10 mouse cellular contexts compared by ENCODE assay signal in the genomic region with DNA sequence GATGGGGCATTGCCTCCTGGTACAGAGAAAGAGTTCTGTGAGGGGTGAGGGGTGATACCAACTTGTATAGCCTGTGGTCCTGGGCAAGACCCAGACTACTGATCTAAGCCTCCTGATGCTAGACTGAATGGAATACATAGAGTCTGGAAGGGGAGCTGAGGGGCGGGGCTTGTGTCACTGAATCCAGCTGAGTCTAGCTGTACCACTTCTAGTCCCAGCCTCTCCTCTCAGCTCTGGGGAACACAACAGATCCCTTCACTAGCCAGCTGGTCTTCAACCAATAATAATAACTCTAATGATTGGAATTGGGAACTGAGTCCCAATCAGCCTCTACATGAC. TPM values are rescaled to one million over a fixed set of nuclear protein-coding genes. Genes with fewer than 3 reads are reported as not detected.
DNase-seq lines count a peak whose midpoint lies in the region; ATAC-seq and TF ChIP-seq lines count a peak whose summit lies in the region.
"Had no signal": no experiment of that assay in that cellular context is flagged by ENCODE, and none has a peak within 500 bp of the region (broad histone marks: within the 10 kb centered on the region; RNA-seq: fewer than 3 reads in every experiment).

No protein-coding gene starts in this region.

- peak; percentile 29 for ATAC-seq in intestine, postnatal 0 days
- no peak for ATAC-seq in neural tube, embryonic 14.5 days (ENCODE audit: low read depth)

- no peaks in the 10 kb centered on the region for H3K9me3 ChIP-seq in forebrain, embryonic 10.5 days
- H3K9me3 ChIP-seq in intestine, postnatal 0 days (ENCODE audit: control insufficient read depth): no peaks in the 10 kb centered on the region
- no peaks in the 10 kb centered on the region for H3K9me3 ChIP-seq in neural tube, embryonic 14.5 days (ENCODE audit: control insufficient read depth, low read length)

- peaks cover 52% of the 10 kb centered on the region for H3K27me3 ChIP-seq in forebrain, embryonic 10.5 days (ENCODE audit: poor library complexity, severe bottlenecking)
- H3K27me3 ChIP-seq in intestine, postnatal 0 days (replicated peaks; ENCODE audit: control insufficient read depth, insufficient read depth, low read length): peaks cover 19% of the 10 kb centered on the region
- H3K27me3 ChIP-seq in neural tube, embryonic 14.5 days (ENCODE audit: control insufficient read depth, insufficient read depth, low read length): peaks cover 16% of the 10 kb centered on the region

- H3K27ac ChIP-seq in forebrain, embryonic 10.5 days: no peak overlapping the region
- no peak overlapping the region for H3K27ac ChIP-seq in intestine, postnatal 0 days (ENCODE audit: low read depth, low read length)
- no peak overlapping the region for H3K27ac ChIP-seq in neural tube, embryonic 14.5 days (ENCODE audit: low read depth, low read length)

- H3K4me2 ChIP-seq in intestine, postnatal 0 days (replicated peaks; ENCODE audit: low read depth): peak overlapping the region; percentile 96
- peak overlapping the region; percentile 90; the same call in 1 of the 2 replicates for H3K4me2 ChIP-seq in neural tube, embryonic 14.5 days (ENCODE audit: low read depth, low read length)

- peak; percentile 24 for DNase-seq in kidney, postnatal 10 days
- DNase-seq in kidney, postnatal 25 days: no peak
- DNase-seq in forebrain, embryonic 10.5 days (ENCODE audit: extremely low spot score, low spot score): no peak
- DNase-seq in Muller cell, postnatal 12 days (ENCODE audit: inconsistent ontology term): no peak
- no peak for DNase-seq in thymus, postnatal 14 days
- DNase-seq in gastrocnemius, adult 18-20 months (ENCODE audit: low spot score): no peak

- H3K9ac ChIP-seq in intestine, postnatal 0 days (ENCODE audit: low read depth, low read length): peak overlapping the region; percentile 42; the same call in 1 of the 2 replicates
- no peak overlapping the region for H3K9ac ChIP-seq in neural tube, embryonic 14.5 days (replicated peaks; ENCODE audit: low read depth, low read length)

- 96% methylated on average over 1 of the region's 1 CpGs for WGBS in forebrain, embryonic 10.5 days
- 71% methylated on average over 1 of the region's 1 CpGs for WGBS in intestine, postnatal 0 days
- WGBS in neural tube, embryonic 14.5 days: 93% methylated on average over 1 of the region's 1 CpGs

- no peak for TF ChIP-seq CTCF in intestine, postnatal 0 days (IDR thresholded peaks at IDR 0.05; ENCODE audit: low read depth)

- peaks cover 40% of the 10 kb centered on the region for H3K4me1 ChIP-seq in forebrain, embryonic 10.5 days
- H3K4me1 ChIP-seq in intestine, postnatal 0 days (replicated peaks; ENCODE audit: control insufficient read depth, insufficient read depth, low read length): no peaks in the 10 kb centered on the region; the same call in none of the 2 replicates
- H3K4me1 ChIP-seq in neural tube, embryonic 14.5 days (ENCODE audit: control insufficient read depth, insufficient read depth, low read length): peaks cover 19% of the 10 kb centered on the region; the same call in 1 of the 2 replicates

- H3K4me3 ChIP-seq in forebrain, embryonic 10.5 days: peak overlapping the region; percentile 62
- no peak overlapping the region; the same call in 1 of the 2 replicates for H3K4me3 ChIP-seq in intestine, postnatal 0 days (ENCODE audit: low read depth, low read length)
- H3K4me3 ChIP-seq in neural tube, embryonic 14.5 days (ENCODE audit: low read depth, low read length): peak overlapping the region; percentile 57

- H3K36me3 ChIP-seq in forebrain, embryonic 10.5 days (replicated peaks): no peaks in the 10 kb centered on the region
- H3K36me3 ChIP-seq in intestine, postnatal 0 days (ENCODE audit: control insufficient read depth, insufficient read depth): no peaks in the 10 kb centered on the region
- H3K36me3 ChIP-seq in neural tube, embryonic 14.5 days (ENCODE audit: control insufficient read depth, insufficient read depth, low read length): no peaks in the 10 kb centered on the region

RNA-seq across cellular contexts. Expression of a gene that starts 0.4 kb away (rescaled TPM):
- not detected in 2 replicates for polyA plus RNA-seq in forebrain, embryonic 10.5 days (2016; fragmentation: Nextera tagmentation; extraction: Ambion mirVana)
- 0.05 TPM in 2 replicates for polyA plus RNA-seq in intestine, postnatal 0 days (2015; fragmentation: Nextera tagmentation; extraction: Ambion mirVana)
- 0.66 and 1.3 TPM in 2 replicates for polyA plus RNA-seq in neural tube, embryonic 14.5 days (2014; fragmentation: Nextera tagmentation; extraction: Ambion mirVana)
- total RNA-seq in gastrocnemius, adult 18-20 months (2021): under 1 TPM; 0.41 to 0.55 TPM
- total RNA-seq: MEL had no signal

RNA-seq across cellular contexts. Expression of a gene that starts 23.4 kb away (rescaled TPM):
- 9.5 and 12.4 TPM in 2 replicates for polyA plus RNA-seq in forebrain, embryonic 10.5 days (2016; fragmentation: Nextera tagmentation; extraction: Ambion mirVana)
- polyA plus RNA-seq in intestine, postnatal 0 days (2015; fragmentation: Nextera tagmentation; extraction: Ambion mirVana): 1.9 and 2.2 TPM in 2 replicates
- 16.7 and 22.8 TPM in 2 replicates for polyA plus RNA-seq in neural tube, embryonic 14.5 days (2014; fragmentation: Nextera tagmentation; extraction: Ambion mirVana)
- total RNA-seq in gastrocnemius, adult 18-20 months (2021): 10 to 100 TPM in 1 of 2 experiments, 1 to 10 TPM in 1; 7.5 to 10.0 TPM
- total RNA-seq: MEL had no signal

RNA-seq across cellular contexts. Expression of a gene that starts 27.1 kb away (rescaled TPM):
- polyA plus RNA-seq in forebrain, embryonic 10.5 days (2016; fragmentation: Nextera tagmentation; extraction: Ambion mirVana): not detected in 2 replicates
- not detected in 2 replicates for polyA plus RNA-seq in intestine, postnatal 0 days (2015; fragmentation: Nextera tagmentation; extraction: Ambion mirVana)
- not detected in 2 replicates for polyA plus RNA-seq in neural tube, embryonic 14.5 days (2014; fragmentation: Nextera tagmentation; extraction: Ambion mirVana)
- not detected for total RNA-seq in gastrocnemius, adult 18-20 months (2021)
- total RNA-seq: MEL had no signal

RNA-seq across cellular contexts. Expression of a gene that starts 31.3 kb away (rescaled TPM):
- polyA plus RNA-seq in forebrain, embryonic 10.5 days (2016; fragmentation: Nextera tagmentation; extraction: Ambion mirVana): not detected in 2 replicates
- not detected in 2 replicates for polyA plus RNA-seq in intestine, postnatal 0 days (2015; fragmentation: Nextera tagmentation; extraction: Ambion mirVana)
- not detected in 2 replicates for polyA plus RNA-seq in neural tube, embryonic 14.5 days (2014; fragmentation: Nextera tagmentation; extraction: Ambion mirVana)
- total RNA-seq in gastrocnemius, adult 18-20 months (2021): 100 to 1,000 TPM in 1 of 2 experiments, 10 to 100 TPM in 1; 42.1 to 178 TPM
- total RNA-seq: MEL had no signal
- polyA plus RNA-seq: gonadal fat pad, adult 2 months had no signal

RNA-seq across cellular contexts. Expression of a gene that starts 50.1 kb away (rescaled TPM):
- 0.90 and 1.5 TPM in 2 replicates for polyA plus RNA-seq in forebrain, embryonic 10.5 days (2016; fragmentation: Nextera tagmentation; extraction: Ambion mirVana)
- 15.6 and 16.9 TPM in 2 replicates for polyA plus RNA-seq in intestine, postnatal 0 days (2015; fragmentation: Nextera tagmentation; extraction: Ambion mirVana)
- 0.82 and 1.2 TPM in 2 replicates for polyA plus RNA-seq in neural tube, embryonic 14.5 days (2014; fragmentation: Nextera tagmentation; extraction: Ambion mirVana)
- not detected for total RNA-seq in gastrocnemius, adult 18-20 months (2021)
- total RNA-seq: MEL had no signal
